In the genomic region with DNA sequence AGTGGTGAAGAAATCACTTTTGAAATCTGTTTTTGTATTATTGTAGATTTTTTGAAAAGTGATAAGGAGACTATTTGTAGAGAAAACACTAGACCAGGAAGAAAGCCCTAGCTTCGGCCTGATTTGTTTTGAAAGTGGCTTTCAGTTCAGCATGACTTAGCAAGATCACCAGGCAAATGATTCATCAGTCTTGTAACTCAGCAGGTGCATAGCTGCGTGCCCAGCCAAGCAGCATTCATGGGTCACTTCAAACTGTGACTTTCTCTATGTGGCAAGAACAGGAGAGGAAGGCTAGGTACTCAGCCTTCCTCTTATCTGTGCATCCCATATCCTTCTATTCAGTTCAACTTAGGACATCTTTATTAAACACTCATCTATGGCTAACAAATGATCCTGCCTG, we compare ENCODE assay signal across 24 mouse cellular contexts.
DNase-seq lines count a peak whose midpoint lies in the region; ATAC-seq and TF ChIP-seq lines count a peak whose summit lies in the region.
"Had no signal": no experiment of that assay in that cellular context is flagged by ENCODE, and none has a peak within 500 bp of the region (broad histone marks: within the 10 kb centered on the region; RNA-seq: fewer than 3 reads in every experiment).

No protein-coding gene starts in this region.

- TF ChIP-seq EP300 in liver, postnatal 0 days (IDR thresholded peaks at IDR 0.05; ENCODE audit: low read depth), result no peak

- H3K4me2 ChIP-seq in liver, postnatal 0 days (ENCODE audit: low read depth, low read length), result no peak overlapping the region
- H3K4me2 ChIP-seq: embryonic facial prominence, embryonic 15.5 days; heart, embryonic 12.5 days; limb, embryonic 13.5 days; liver, embryonic 13.5 days; lung, embryonic 14.5 days; midbrain, embryonic 13.5 days had no signal

- TF ChIP-seq CTCF in liver, adult 2 months (IDR thresholded peaks at IDR 0.05; ENCODE audit: low read depth, low read length), result no peak
- no peak for TF ChIP-seq CTCF in liver, postnatal 0 days (IDR thresholded peaks at IDR 0.05; ENCODE audit: low read depth)

- no peak overlapping the region for H3K4me3 ChIP-seq in liver, adult 2 months (ENCODE audit: insufficient read depth, low read depth, low read length)
- no peak overlapping the region for H3K4me3 ChIP-seq in liver, postnatal 0 days (ENCODE audit: low read depth, low read length)
- H3K4me3 ChIP-seq: embryonic facial prominence, embryonic 15.5 days; heart, embryonic 12.5 days; limb, embryonic 13.5 days; liver, embryonic 13.5 days; megakaryocyte, embryonic 14.5 days; midbrain, embryonic 13.5 days had no signal

- H3K9me3 ChIP-seq in liver, postnatal 0 days (ENCODE audit: low read length), result no peaks in the 10 kb centered on the region
- H3K9me3 ChIP-seq: embryonic facial prominence, embryonic 15.5 days; heart, embryonic 12.5 days; limb, embryonic 13.5 days; liver, embryonic 13.5 days; megakaryocyte, embryonic 14.5 days; midbrain, embryonic 13.5 days had no signal

- no peak overlapping the region for H3K27ac ChIP-seq in liver, adult 2 months (replicated peaks; ENCODE audit: insufficient read depth, low read depth, low read length)
- no peak overlapping the region for H3K27ac ChIP-seq in liver, postnatal 0 days (ENCODE audit: low read depth)
- H3K27ac ChIP-seq: embryonic facial prominence, embryonic 15.5 days; hindbrain, postnatal 0 days; limb, embryonic 13.5 days; liver, embryonic 13.5 days; midbrain, embryonic 13.5 days; stomach, postnatal 0 days had no signal

- peak; percentile 9 to 13 for DNase-seq in cerebellum, adult 18-20 months
- peak; percentile 8 for DNase-seq in embryo, embryonic 10.5 days (ENCODE audit: low spot score)
- no peak for DNase-seq in embryo, embryonic 9.5 days (ENCODE audit: extremely low spot score)
- DNase-seq in liver, adult 2 months (ENCODE audit: extremely low read depth, low read depth, low spot score), result peak; percentile 16
- DNase-seq in liver, postnatal 0 days, result no peak
- DNase-seq in cerebellum, postnatal 14 days, result peak; percentile 13 to 53
- DNase-seq in thymus, adult 18-20 months, result no peak
- DNase-seq: adrenal gland, adult 2 months; heart, postnatal 10 days; layer of hippocampus, adult 9-11 months; liver, embryonic 13.5 days; lung, embryonic 14.5 days; lung, postnatal 36 days had no signal

- H3K9ac ChIP-seq in liver, adult 2 months (ENCODE audit: low read depth, low read length), result no peak overlapping the region
- no peak overlapping the region for H3K9ac ChIP-seq in liver, postnatal 0 days (replicated peaks)
- H3K9ac ChIP-seq: embryonic facial prominence, embryonic 15.5 days; heart, embryonic 12.5 days; limb, embryonic 13.5 days; liver, embryonic 13.5 days; lung, embryonic 14.5 days; midbrain, embryonic 13.5 days had no signal

- WGBS in liver, adult 2 months, result 38% methylated on average over 2 of the region's 2 CpGs
- 38% methylated on average over 2 of the region's 2 CpGs for WGBS in liver, postnatal 0 days (ENCODE audit: insufficient replicate concordance)

- ATAC-seq in cerebellum, adult (ENCODE audit: insufficient number of reproducible peaks, low FRiP score, low TSS enrichment), result no peak
- no peak for ATAC-seq in liver, postnatal 0 days
- ATAC-seq: CD4-positive, CD25-positive, alpha-beta regulatory T cell, adult 4 months; forebrain, embryonic 14.5 days; hindbrain, postnatal 0 days; intestine, embryonic 16.5 days; midbrain, embryonic 13.5 days had no signal

- H3K36me3 ChIP-seq in liver, adult 2 months (ENCODE audit: control insufficient read depth, insufficient read depth, low read length), result no peaks in the 10 kb centered on the region
- no peaks in the 10 kb centered on the region for H3K36me3 ChIP-seq in liver, postnatal 0 days (replicated peaks; ENCODE audit: insufficient read depth, low read length)
- H3K36me3 ChIP-seq: embryonic facial prominence, embryonic 15.5 days; heart, embryonic 12.5 days; limb, embryonic 13.5 days; liver, embryonic 13.5 days; midbrain, embryonic 13.5 days had no signal

- H3K4me1 ChIP-seq in liver, adult 2 months (ENCODE audit: control insufficient read depth, insufficient read depth, low read length), result no peaks in the 10 kb centered on the region
- no peaks in the 10 kb centered on the region for H3K4me1 ChIP-seq in liver, postnatal 0 days (ENCODE audit: insufficient read depth)
- H3K4me1 ChIP-seq: embryonic facial prominence, embryonic 15.5 days; heart, embryonic 12.5 days; limb, embryonic 13.5 days; liver, embryonic 13.5 days; megakaryocyte, embryonic 14.5 days; midbrain, embryonic 13.5 days had no signal

- no peak for TF ChIP-seq POLR2A in liver, adult 2 months (IDR thresholded peaks at IDR 0.05; ENCODE audit: extremely low read depth, insufficient read depth, low read length)

- no peaks in the 10 kb centered on the region for H3K79me2 ChIP-seq in liver, adult 2 months (ENCODE audit: control insufficient read depth, insufficient read depth, low read length)

- no peaks in the 10 kb centered on the region for H3K27me3 ChIP-seq in liver, adult 2 months (ENCODE audit: control insufficient read depth, insufficient read depth, low read length)
- no peaks in the 10 kb centered on the region for H3K27me3 ChIP-seq in liver, postnatal 0 days (ENCODE audit: insufficient read depth, low read length)
- H3K27me3 ChIP-seq: embryonic facial prominence, embryonic 15.5 days; heart, embryonic 12.5 days; limb, embryonic 13.5 days; liver, embryonic 13.5 days; megakaryocyte, embryonic 14.5 days; midbrain, embryonic 13.5 days had no signal

Comparison
In these comparisons a context has a peak if more than half of its experiments do, and no peak if none do; other contexts are left out.
1. DNase-seq: peak in cerebellum, adult 18-20 months (2 of 2), embryo, embryonic 10.5 days (single experiment), liver, adult 2 months (single experiment) and cerebellum, postnatal 14 days (2 of 2); none in embryo, embryonic 9.5 days (single experiment), liver, postnatal 0 days (single experiment) and thymus, adult 18-20 months (0 of 2).